Comparison of ENCODE assay signal across 22 mouse cellular contexts in the genomic region with DNA sequence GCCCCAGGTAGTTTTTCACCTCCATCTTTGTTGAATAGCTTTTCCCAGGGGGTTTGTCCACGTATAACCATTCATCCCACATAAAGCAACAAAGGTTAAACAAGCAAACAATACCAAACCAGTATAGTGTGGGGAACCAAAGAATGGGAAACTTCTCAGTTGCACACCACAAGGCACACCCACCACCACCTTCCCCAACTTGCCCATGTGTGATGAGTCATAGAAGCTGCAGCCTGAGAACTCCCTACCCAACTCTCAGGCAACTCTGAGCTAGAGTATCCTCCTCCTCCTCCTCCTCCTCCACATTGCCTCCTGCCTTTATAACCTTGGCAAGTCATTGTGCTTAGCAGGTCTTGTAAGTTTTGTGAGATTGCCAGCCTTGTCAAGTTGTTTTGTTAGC.
"Had no signal": no experiment of that assay in that cellular context is flagged by ENCODE, and none has a peak within 500 bp of the region (broad histone marks: within the 10 kb centered on the region; RNA-seq: fewer than 3 reads in every experiment).

No protein-coding gene starts in this region.

- H3K9ac ChIP-seq: limb, embryonic 13.5 days; liver, embryonic 12.5 days; liver, embryonic 15.5 days; lung, embryonic 15.5 days; midbrain, embryonic 13.5 days had no signal

- H3K4me2 ChIP-seq: limb, embryonic 13.5 days; liver, embryonic 12.5 days; liver, embryonic 15.5 days; lung, embryonic 15.5 days; midbrain, embryonic 13.5 days had no signal

- DNase-seq: kidney, adult 9 months; kidney, postnatal 25 days; layer of hippocampus, adult 9-11 months; liver; lung, adult 18-20 months; lung, postnatal 10 days; lung, postnatal 36 days; right cerebral cortex, adult 18-20 months; right cerebral cortex, postnatal 14 days; right cerebral cortex, postnatal 4 days; thymus, postnatal 36 days had no signal

- H3K36me3 ChIP-seq: limb, embryonic 10.5 days; limb, embryonic 13.5 days; liver, embryonic 12.5 days; liver, embryonic 15.5 days; lung, embryonic 15.5 days; midbrain, embryonic 10.5 days; midbrain, embryonic 13.5 days had no signal

- ATAC-seq: liver, embryonic 12.5 days; midbrain, embryonic 13.5 days; midbrain, embryonic 16.5 days had no signal

- H3K4me3 ChIP-seq: layer of hippocampus, adult 2 months; limb, embryonic 10.5 days; limb, embryonic 13.5 days; liver, embryonic 12.5 days; liver, embryonic 15.5 days; lung, embryonic 15.5 days; midbrain, embryonic 10.5 days; midbrain, embryonic 13.5 days had no signal

- H3K4me1 ChIP-seq: liver, embryonic 12.5 days; liver, embryonic 15.5 days; midbrain, embryonic 10.5 days; midbrain, embryonic 13.5 days had no signal

- H3K27ac ChIP-seq: kidney, postnatal 0 days; layer of hippocampus, adult 2 months; limb, embryonic 10.5 days; limb, embryonic 13.5 days; liver, embryonic 12.5 days; liver, embryonic 15.5 days; lung, embryonic 15.5 days; midbrain, embryonic 10.5 days; midbrain, embryonic 13.5 days; stomach, postnatal 0 days had no signal

- H3K27me3 ChIP-seq: limb, embryonic 13.5 days; liver, embryonic 12.5 days; liver, embryonic 15.5 days; lung, embryonic 15.5 days; midbrain, embryonic 13.5 days had no signal

- H3K9me3 ChIP-seq: limb, embryonic 10.5 days; limb, embryonic 13.5 days; liver, embryonic 12.5 days; liver, embryonic 15.5 days; lung, embryonic 15.5 days; midbrain, embryonic 10.5 days; midbrain, embryonic 13.5 days had no signal
